Mouse (Mus musculus): ENCODE results near the gene Ppp1cc. TPM values are rescaled to one million over a fixed set of nuclear protein-coding genes. Genes with fewer than 3 reads are reported as not detected.

Ppp1cc gene
- polyA plus RNA-seq, 1 experiment from 2014 or later, result 104 TPM

DNA sequence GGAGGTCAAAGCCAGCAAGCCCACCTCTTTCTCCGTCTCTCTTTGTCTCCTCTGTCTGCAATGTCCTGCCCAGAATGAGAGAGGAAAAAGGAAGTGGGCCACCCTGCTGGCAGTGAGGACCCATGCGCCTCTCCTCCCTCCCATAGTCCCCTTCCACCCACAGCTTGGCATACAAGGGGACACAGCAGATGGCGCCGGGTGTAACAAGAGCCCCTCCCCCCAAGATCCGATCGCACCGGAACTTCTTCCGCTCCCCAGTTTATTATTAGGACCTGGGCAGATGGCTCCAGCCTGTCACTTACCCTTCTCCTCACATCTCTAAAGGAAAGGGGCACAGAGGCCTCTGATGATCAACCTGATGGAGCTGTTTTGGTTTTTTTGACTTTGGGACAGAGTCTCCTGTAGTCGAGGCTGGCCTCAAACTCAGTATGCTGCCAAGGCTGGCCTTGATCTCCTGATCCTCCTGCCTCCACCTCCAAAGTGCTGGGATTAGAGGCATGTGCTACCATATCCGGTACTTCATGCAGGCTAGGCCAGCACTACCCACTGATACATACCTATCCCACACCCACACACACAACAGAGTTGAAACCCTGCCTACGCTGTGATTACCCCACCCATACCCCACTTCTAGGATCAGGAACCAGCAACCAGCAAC lies 27.6 kb upstream of the Ppp1cc start:
- H3K36me3 ChIP-seq (ENCODE audit: control insufficient read depth, insufficient read depth, low read length), result no peaks in the 10 kb centered on the region
- ATAC-seq (ENCODE audit: low FRiP score, low TSS enrichment) (no peak), DNase-seq (ENCODE audit: low spot score) (no peak)
- no peaks in the 10 kb centered on the region for H3K9me3 ChIP-seq (ENCODE audit: control insufficient read depth, low read length)
- H3K9ac ChIP-seq (ENCODE audit: low read length), result no peak overlapping the region
- H3K27ac ChIP-seq (replicated peaks), result no peak overlapping the region
- no peaks in the 10 kb centered on the region for H3K27me3 ChIP-seq (ENCODE audit: control insufficient read depth, insufficient read depth, low read length)
- 76% methylated on average over 11 of the region's 11 CpGs for WGBS
- no peaks in the 10 kb centered on the region for H3K4me1 ChIP-seq (replicated peaks; ENCODE audit: control insufficient read depth, insufficient read depth)
- H3K4me3 ChIP-seq (ENCODE audit: low read depth, low read length), result no peak overlapping the region
- no peak overlapping the region for H3K4me2 ChIP-seq (replicated peaks; ENCODE audit: low read depth)
- TF ChIP-seq EP300 (optimal IDR thresholded peaks at IDR 0.05) (no peak), CTCF (IDR thresholded peaks at IDR 0.05; ENCODE audit: low read depth) (no peak)

DNA sequence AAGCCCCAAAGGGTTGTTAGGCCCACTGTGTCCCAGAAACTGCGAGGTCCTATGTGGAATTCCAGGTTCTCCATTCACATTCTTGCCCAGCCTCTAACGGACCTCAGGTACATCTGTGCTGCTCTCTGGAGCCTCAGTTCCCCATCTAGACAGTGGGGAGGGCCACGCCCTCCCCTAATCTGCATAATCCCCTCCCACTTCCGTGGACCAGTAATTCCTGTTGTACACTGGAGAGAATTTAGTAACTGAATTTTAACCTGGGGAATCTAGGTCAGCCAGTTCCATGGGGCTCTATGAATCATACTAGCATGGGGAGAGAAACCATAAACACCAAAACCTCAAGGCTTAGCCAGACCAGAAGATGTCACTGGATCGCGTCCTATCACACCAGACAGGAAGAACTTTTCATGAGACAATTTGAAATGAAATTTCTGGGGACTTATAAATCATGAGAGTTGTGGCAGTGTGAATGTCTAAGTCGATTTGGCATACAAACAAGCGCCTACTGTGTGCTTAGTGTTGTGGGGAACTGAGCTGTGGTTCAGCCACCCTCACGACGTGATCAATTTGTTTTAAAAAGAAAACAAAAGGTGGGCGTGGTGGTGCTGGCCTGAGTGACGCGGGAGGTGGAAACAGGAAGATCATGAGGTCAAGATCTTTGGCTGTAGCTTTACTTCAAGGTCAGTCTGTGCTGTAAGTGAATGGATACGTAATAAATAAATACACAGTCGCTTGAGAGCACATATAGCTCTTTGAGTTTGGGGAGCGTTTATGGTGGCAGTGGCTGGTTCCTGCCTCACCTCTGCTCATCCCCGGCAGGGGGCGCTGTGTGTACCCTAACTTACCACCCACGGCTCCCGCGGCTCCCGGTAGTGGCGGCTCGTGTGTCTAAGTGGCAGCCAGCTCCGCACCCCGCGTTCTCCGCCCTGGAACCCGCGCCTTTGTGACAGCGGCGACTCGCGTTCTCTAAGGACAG lies 26.7 kb upstream of the Ppp1cc start:
- TF ChIP-seq EP300 (optimal IDR thresholded peaks at IDR 0.05) (peak; percentile 19), CTCF (IDR thresholded peaks at IDR 0.05; ENCODE audit: low read depth) (peak; percentile 91)
- no peaks in the 10 kb centered on the region for H3K36me3 ChIP-seq (ENCODE audit: control insufficient read depth, insufficient read depth, low read length)
- H3K27ac ChIP-seq (replicated peaks), result no peak overlapping the region
- no peaks in the 10 kb centered on the region for H3K27me3 ChIP-seq (ENCODE audit: control insufficient read depth, insufficient read depth, low read length)
- no peaks in the 10 kb centered on the region for H3K4me1 ChIP-seq (replicated peaks; ENCODE audit: control insufficient read depth, insufficient read depth)
- peak overlapping the region; percentile 91 for H3K4me2 ChIP-seq (replicated peaks; ENCODE audit: low read depth)
- ATAC-seq (ENCODE audit: low FRiP score, low TSS enrichment) (peak; percentile 64; the same call in 1 of the 2 replicates), DNase-seq (ENCODE audit: low spot score) (peak; percentile 91)
- 7% methylated on average over 34 of the region's 34 CpGs for WGBS
- no peaks in the 10 kb centered on the region for H3K9me3 ChIP-seq (ENCODE audit: control insufficient read depth, low read length)
- peak overlapping the region; percentile 41 for H3K4me3 ChIP-seq (ENCODE audit: low read depth, low read length)
- peak overlapping the region; percentile 48 for H3K9ac ChIP-seq (ENCODE audit: low read length)

DNA sequence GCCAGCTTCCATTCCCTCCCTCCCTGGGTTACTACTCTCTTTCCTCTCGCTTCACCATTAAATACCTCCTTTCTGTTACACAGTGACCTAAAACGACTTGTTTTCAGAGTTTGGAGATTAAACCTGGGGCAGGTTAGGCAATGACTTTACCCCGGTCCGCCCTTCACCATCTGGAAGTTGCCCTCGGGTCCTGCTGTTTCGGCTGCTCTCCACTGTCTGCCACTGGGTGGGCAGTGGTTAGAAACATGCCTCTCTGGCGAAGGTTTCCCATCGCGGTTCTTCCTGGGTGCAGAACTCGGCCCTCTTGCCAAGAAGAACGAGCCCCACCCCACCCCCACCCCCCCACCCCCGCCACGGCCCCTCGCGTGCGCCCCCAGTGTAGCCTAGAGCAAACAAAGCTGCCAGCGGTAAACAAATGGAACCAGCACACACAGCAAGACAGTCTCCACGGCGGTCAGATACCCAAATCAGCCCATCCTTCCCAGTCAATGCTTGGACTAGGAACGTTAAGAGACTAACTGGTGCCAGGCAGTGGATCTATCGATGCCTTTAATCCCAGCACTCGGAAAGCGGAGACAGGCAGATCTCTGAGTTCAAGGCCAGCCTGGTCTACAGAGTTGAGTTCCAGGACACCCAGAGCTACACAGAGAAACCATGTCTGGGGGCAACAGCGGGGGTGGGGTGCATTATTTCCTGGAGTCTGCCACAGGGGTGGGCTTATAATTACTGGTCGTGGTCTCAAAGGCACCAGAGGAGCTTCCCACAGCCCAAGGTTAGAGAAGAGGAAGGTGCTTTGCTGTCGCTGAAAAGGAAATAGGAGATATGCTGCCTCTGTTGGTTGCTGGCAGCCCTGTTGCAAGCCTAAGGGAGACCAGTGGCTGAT lies 25.7 kb upstream of the Ppp1cc start:
- H3K9ac ChIP-seq (ENCODE audit: low read length), result peak overlapping the region; percentile 48
- peak overlapping the region; percentile 41 for H3K4me3 ChIP-seq (ENCODE audit: low read depth, low read length)
- no peak for DNase-seq (ENCODE audit: low spot score)
- H3K27ac ChIP-seq (replicated peaks), result no peak overlapping the region
- no peak for ATAC-seq (ENCODE audit: low FRiP score, low TSS enrichment)
- H3K27me3 ChIP-seq (ENCODE audit: control insufficient read depth, insufficient read depth, low read length), result no peaks in the 10 kb centered on the region
- H3K9me3 ChIP-seq (ENCODE audit: control insufficient read depth, low read length), result no peaks in the 10 kb centered on the region
- 15% methylated on average over 26 of the region's 26 CpGs for WGBS
- H3K4me1 ChIP-seq (replicated peaks; ENCODE audit: control insufficient read depth, insufficient read depth), result no peaks in the 10 kb centered on the region
- H3K36me3 ChIP-seq (ENCODE audit: control insufficient read depth, insufficient read depth, low read length), result no peaks in the 10 kb centered on the region
- peak overlapping the region; percentile 91 for H3K4me2 ChIP-seq (replicated peaks; ENCODE audit: low read depth)
- TF ChIP-seq EP300 (optimal IDR thresholded peaks at IDR 0.05), result no peak
- TF ChIP-seq CTCF (IDR thresholded peaks at IDR 0.05; ENCODE audit: low read depth), result no peak

DNA sequence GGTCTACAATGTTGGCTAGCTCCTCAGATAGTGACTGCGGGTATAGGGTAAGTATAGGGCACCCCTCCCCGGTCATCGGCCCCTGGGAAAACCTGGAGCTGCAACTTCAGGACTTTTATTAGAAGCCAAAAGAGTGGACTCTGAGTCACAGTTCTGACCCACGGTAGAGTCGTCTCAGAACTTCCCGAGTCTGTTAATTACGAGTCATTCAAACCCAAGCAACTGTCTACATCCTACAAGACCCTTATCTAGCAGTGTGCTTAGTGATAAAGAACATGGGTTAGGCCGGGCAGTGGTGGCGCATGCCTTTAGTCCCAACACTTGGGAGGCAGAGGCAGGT lies 25.1 kb upstream of the Ppp1cc start:
- 78% methylated on average over 9 of the region's 9 CpGs for WGBS
- DNase-seq (ENCODE audit: low spot score), result no peak
- no peaks in the 10 kb centered on the region for H3K9me3 ChIP-seq (ENCODE audit: control insufficient read depth, low read length)
- H3K4me2 ChIP-seq (replicated peaks; ENCODE audit: low read depth), result no peak overlapping the region
- H3K4me1 ChIP-seq (replicated peaks; ENCODE audit: control insufficient read depth, insufficient read depth), result no peaks in the 10 kb centered on the region
- no peak for TF ChIP-seq EP300 (optimal IDR thresholded peaks at IDR 0.05)
- TF ChIP-seq CTCF (IDR thresholded peaks at IDR 0.05; ENCODE audit: low read depth), result no peak
- ATAC-seq (ENCODE audit: low FRiP score, low TSS enrichment), result no peak
- no peak overlapping the region for H3K4me3 ChIP-seq (ENCODE audit: low read depth, low read length)
- H3K27ac ChIP-seq (replicated peaks), result no peak overlapping the region
- no peak overlapping the region for H3K9ac ChIP-seq (ENCODE audit: low read length)
- no peaks in the 10 kb centered on the region for H3K27me3 ChIP-seq (ENCODE audit: control insufficient read depth, insufficient read depth, low read length)
- no peaks in the 10 kb centered on the region for H3K36me3 ChIP-seq (ENCODE audit: control insufficient read depth, insufficient read depth, low read length)

DNA sequence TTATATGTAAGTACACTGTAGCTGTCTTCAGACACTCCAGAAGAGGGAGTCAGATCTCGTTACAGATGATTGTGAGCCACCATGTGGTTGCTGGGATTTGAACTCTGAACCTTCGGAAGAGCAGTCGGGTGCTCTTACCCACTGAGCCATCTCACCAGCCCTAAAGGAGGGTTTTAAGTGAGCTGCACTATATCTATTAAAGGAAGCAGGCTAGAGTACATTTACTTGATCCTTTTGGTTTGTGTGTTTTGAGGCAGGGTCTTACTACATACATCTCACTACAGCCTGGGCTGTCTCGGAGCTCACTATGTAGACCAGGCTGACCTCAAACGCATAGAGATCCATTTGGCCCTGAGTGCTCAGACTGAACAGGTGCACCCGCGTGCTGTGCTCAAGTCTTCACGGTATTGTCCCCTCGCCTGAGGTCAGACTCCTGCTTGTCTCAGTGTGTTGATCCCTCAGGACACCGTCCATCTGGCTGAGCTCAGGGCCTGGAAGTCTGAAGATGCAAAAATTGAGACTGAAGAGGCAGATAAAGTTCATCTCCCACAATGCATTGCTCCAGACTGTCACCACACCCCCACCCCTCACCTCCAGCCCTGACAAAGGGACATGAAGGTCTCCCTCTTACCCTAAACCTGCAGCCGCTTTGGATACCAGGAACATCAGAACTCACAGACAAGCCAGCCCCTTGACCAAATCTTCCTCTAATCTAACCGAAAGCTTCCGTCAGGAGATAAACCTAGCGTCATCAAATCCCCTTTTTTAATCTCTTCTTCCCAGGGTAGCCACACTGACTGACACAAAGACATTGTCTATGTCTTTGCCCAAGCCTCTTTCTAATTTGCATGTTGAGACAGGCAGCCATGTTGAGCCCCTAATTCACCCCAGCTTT lies 23.4 kb upstream of the Ppp1cc start:
- Histone ChIP-seq H3K27ac (replicated peaks) (no peak overlapping the region), H3K27me3 (ENCODE audit: control insufficient read depth, insufficient read depth, low read length) (no peaks in the 10 kb centered on the region), H3K4me1 (replicated peaks; ENCODE audit: control insufficient read depth, insufficient read depth) (no peaks in the 10 kb centered on the region), H3K9ac (ENCODE audit: low read length) (no peak overlapping the region), H3K36me3 (ENCODE audit: control insufficient read depth, insufficient read depth, low read length) (no peaks in the 10 kb centered on the region), H3K4me2 (replicated peaks; ENCODE audit: low read depth) (no peak overlapping the region), H3K9me3 (ENCODE audit: control insufficient read depth, low read length) (no peaks in the 10 kb centered on the region), H3K4me3 (ENCODE audit: low read depth, low read length) (no peak overlapping the region)
- no peak for ATAC-seq (ENCODE audit: low FRiP score, low TSS enrichment)
- 86% methylated on average over 14 of the region's 14 CpGs for WGBS
- no peak for DNase-seq (ENCODE audit: low spot score)
- TF ChIP-seq EP300 (optimal IDR thresholded peaks at IDR 0.05), result no peak
- TF ChIP-seq CTCF (IDR thresholded peaks at IDR 0.05; ENCODE audit: low read depth), result no peak
